Mouse (Mus musculus): ENCODE measurements at regions not wholly inside any gene's neighbourhood (a gene's known extent, or its start where the extent isn't known, plus 50 kb on each side); places are given as distances from the start of the nearest gene placed in this dataset.

- TF ChIP-seq CTCF (IDR thresholded peaks at IDR 0.05; ENCODE audit: insufficient read depth, low read depth, low read length) (no peak), POLR2A (IDR thresholded peaks at IDR 0.05; ENCODE audit: insufficient read depth, low read depth, low read length) (no peak)
Observed at GRCm38 (mm10) chr10:126753201-126753600, 148.0 kb downstream of the Atp23 start.
